Mouse (Mus musculus): ENCODE data around the gene Ryr2. TPM values are rescaled to one million over a fixed set of nuclear protein-coding genes. Genes with fewer than 3 reads are reported as not detected.

The Ryr2 gene
- total RNA-seq, 2 experiments from 2014 or later: 0.16 to 0.45 TPM

DNA sequence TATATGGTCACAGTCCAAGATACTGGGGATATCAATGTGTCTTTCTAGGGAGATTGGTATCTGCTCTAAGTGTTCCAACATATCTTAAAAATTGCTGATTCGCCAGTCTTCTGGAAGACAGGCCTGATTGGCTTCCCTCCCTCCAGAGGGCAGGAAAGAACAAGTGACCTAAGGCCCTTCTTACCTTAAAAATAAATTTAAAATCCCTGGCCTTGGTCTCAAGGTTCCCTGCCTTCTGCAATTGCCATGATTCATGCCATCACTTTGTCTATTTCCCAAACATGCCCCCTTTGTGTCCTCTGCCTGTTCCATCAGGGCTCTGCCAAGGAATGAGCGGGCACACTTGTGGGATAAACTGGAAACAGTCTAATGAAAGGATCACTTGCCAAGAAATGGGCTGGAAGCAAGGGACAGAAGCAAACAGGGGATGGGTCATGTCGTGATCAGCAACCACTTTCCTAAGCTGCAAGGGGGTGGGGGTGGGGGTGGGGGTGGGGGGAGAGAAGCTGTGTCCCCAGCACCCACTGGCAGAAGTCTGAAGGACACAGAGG, 10.3 kb downstream of the Ryr2 start:
- DNase-seq (ENCODE audit: low spot score): no peak

DNA sequence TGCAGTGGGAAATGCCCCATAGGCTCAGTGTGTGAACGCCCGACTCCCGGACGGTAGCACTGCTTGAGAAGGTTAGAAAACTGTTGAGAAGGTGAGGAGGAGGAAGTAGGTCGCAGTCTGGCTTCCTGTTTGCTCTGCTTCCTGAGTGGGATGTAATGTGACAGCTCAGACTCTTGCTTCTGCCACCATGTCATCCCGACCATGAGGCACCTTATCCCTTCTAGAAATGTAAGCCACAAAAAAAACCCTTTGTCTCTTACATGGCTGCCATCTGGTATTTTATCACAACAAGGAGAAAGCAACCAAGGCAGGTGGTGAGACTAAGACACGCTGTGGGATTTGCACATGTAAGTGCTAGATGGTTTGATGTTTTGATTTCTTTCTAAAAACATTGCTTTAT, 12.2 kb downstream of the Ryr2 start:
- no peak for DNase-seq (ENCODE audit: low spot score)

DNA sequence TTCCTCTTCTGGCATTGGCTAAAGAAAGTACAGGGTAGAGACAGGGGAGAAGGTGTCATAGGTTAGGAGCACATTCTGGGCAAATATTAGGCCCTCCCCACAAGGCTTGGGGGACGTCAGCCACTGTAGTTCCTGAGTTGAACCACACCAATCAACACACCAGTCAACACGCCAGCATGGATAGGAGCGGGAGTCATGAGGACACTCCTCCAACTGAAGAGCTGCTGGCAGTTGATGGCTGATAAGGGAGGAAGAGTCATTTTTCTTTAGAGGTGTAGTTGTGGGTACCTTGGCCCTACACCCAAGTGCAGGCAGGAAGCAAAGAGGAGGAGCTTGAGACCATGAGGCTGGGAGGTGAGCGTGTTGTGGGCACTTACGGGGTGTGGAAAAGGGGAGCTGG, 13.6 kb downstream of the Ryr2 start:
- DNase-seq (ENCODE audit: low spot score): no peak

DNA sequence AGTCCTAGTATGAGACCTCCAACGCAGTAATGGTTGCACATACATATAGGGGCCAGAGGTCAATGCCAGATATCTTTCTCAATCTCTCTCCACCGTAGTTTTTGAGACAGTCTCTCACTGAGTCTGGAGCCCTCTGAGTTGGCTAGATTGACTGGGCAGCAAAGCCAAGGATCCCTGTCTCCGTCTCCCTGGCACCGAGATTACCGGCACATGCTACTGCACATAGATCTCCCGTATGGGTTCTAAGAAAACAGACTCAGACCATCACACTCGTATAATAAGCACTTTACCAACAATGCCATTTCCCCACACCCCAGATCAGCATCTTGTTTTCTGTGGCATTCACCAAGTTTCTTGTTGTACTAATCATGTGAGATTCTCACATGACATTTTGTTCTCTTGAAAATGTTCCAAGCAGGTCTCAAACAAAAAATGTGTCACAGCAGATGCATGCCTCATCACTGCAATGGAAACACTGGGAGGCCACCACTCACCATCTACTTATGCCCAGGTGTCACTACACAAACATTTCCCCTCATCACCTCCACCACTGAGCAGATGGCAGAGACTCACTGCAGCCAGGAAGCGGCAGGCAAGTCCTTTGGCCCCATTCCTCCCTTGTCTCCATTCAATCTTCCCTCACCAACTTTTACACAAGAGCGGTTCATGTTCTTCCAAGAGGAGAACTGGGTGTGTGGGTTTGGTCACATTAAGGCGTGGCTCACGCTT, 14.2 kb downstream of the Ryr2 start:
- DNase-seq (ENCODE audit: low spot score): no peak

DNA sequence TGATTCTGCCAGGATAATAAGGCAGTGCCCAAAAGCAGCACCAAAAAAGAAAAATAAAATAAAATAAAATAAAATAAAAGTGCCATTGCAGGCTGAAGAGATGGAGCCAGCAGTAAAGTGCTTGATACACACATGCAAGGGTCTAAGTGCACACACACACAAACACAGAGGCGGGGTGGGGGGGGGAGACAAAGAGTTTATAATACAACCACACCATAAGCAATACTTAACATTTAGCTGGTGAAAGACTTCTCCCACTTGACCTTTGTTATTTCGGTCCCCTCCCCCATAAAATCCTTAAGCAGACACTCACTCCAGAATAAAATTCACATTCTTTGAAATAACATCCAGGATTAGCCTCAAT, 22.7 kb downstream of the Ryr2 start:
- no peak for DNase-seq (ENCODE audit: low spot score)

DNA sequence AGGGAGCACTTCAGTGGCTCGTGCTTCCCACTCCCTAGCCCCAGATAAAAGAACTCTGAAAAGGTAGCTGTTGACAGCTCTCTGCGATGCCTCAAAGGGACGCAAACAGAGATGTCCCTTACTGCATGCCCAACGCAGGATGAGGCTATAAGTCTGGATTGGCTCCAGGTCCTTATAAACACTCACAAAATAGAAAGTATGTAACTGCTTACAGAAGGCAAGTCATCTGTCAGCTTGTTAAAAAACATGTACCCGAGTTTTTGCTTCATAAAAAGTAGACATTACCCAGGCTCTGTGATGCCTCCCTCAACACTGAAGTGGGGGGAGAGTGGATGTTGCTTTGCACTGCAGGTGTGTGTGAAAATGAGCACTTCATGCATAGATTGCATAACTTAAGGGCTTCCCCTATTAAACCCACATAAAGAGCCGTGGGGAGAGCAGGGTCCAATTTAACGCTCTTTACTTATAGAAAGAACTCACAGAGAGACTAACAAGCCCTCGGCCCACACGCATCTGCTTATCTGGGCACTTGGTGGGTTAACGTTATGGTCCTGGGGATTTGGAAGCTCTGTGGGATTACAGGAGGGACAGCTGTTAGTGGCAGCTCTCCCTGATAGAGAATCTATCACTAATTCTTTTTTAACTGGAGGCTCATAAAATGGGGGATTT, 23.2 kb downstream of the Ryr2 start:
- no peak for DNase-seq (ENCODE audit: low spot score)

DNA sequence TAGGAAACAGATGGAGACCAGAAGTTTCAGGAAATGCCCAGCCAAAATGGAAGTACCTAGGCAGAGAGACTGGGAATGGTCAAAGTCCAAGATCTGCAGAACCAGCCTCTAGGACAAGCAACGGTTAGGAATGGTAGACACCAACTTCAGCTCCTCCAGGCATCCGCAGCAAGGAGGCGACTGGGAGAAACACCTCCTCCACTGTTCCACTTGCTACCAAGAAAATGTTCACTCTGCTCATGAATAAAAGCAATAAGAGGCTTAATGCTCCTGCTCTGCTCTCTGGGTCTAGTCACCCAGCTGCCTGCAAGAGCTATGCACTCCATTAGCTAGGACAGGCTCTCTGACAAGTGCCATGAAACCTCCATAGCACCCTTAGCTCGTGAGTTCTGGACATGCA, 26.2 kb downstream of the Ryr2 start:
- DNase-seq (ENCODE audit: low spot score): no peak

DNA sequence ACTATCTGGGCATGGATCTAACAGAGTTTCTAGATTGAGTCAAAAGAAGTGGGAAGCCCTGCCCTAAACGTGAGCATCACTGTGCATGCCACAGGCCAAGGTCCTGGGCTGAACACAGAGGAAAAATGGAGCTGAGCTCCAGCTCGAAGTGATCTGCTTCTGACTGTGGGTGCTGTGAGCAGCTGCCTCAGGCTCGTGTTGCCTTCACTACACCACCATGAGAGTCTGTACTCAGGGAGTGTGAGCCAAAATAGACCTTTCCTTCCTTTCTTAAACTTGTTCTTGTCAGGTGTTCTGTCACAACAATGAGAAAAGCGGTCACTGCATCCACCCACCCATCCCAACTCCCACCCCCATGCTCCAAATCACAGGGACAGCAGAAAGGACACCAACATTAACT, 27.2 kb downstream of the Ryr2 start:
- DNase-seq (ENCODE audit: low spot score): no peak

DNA sequence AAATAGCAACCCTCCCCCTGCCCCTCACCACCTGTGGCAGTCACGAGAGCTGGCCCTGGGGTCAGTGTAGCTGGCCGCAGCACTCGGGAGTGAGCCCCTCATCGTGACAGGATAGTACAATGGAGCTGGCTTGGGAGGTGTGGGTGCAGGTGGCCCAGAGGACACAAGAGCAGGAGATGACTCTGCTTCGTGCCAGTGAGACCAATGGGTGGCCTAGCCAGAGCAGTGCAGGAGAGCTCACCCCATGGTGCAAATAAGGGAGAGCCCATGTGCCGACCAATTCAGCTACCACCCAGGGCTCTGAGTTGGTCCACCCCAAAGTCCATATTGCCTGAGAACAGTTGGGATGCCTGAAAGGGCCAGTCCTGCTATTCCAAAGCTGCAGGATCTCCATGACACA, 31.8 kb downstream of the Ryr2 start:
- DNase-seq (ENCODE audit: low spot score): no peak

DNA sequence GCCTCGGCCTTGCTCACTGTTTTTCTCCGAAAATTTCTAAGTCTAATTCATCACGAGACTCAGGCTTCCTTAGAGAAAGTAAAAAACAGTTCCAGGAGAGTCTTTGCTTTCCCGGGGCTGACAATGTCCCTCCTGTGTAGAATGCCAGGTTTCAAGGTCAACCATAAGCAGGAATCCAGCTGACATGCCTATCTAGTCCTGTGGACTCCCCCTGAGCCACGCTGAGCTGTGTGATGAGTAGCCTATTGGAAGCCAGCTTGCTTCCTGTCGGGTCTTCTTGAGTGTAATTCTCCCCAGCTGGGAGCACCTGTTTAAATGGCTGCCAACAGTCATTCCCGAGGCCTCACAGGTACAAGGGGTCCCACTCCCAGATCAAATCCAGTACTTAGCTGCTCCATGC, 34.2 kb downstream of the Ryr2 start:
- DNase-seq (ENCODE audit: low spot score): no peak

DNA sequence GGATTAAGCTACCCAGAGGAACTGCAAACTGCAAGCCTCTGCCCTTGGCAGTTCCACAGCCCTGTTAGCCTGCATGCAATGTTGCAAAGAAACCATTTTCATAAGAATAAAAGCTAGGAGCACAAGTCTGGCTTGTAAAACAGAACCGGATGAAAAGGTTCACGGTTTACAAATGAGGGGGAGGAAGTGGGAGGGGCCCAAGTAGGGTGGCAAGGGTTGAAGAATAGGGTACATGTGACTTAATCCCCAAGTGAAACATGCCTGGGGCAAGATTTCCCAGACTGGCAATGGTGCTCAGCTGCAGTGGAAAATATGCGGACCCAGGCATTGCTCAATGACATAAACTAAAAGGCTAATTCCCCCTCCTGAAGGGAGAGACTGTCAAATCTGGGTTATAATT, 34.6 kb downstream of the Ryr2 start:
- no peak for DNase-seq (ENCODE audit: low spot score)

DNA sequence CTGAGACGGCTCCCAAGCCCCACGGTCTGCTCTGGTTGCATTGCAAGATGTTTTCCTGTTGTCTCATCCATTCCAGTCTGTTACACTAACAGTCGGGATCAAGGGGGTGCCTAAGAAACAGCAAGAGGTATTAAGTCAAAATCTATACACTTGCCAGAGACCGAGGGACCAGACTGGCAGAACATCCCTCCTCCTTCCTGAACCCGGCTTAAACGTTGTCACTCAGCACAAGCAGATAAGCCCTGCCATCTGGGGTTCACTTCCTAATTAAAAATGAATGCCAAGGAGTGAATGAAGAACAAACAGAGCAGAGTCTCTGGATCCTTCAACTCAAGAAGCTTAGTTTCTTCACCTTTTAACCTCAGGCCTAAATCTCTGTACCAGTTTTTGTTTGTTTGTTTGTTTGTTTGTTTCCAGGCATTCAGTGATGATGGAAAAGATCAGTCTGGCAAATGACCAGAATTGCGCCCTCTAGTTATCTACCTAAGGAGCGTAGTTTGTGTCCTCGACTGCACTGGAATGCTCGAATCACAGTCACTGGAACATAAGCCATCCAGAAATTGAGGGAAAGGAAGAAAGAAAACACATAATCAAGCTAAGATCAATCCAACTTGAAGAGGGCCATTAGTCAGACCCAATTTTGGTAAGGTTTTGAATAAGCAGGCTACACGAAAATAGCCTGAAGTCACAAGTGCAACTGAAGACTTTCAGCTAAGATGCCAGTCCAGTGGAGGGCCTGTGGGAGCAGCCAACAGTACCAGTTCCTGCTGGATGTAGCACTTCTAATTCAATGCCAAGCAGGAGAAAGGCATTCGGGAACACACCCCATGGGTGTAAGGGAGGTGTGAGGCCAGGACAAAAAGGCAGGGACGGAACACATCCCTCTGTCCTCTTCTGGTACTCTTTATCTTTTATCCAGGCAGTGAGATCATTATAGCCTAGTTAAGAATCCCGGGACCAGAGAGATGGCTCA, 36.3 kb downstream of the Ryr2 start:
- DNase-seq (ENCODE audit: low spot score): no peak

DNA sequence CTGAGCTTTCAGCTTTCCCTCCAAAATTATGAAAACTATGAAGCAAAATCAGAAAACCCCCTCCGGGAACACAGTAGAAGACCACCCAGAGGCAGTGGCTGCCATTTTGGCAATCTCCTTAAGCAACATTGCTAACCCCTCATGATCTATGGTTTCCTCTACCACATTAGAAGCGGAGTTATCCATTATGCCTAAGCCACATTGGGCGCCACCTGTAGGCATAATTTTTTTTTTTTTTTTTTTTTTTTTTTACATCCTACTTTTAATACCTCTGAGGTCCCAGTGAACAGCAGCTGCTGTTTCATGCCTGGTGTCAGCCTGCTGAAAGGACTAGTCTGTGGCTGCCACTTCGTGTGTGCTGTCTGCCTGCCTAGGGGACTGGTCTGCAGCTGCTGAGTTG, 42.2 kb downstream of the Ryr2 start:
- DNase-seq (ENCODE audit: low spot score): no peak

DNA sequence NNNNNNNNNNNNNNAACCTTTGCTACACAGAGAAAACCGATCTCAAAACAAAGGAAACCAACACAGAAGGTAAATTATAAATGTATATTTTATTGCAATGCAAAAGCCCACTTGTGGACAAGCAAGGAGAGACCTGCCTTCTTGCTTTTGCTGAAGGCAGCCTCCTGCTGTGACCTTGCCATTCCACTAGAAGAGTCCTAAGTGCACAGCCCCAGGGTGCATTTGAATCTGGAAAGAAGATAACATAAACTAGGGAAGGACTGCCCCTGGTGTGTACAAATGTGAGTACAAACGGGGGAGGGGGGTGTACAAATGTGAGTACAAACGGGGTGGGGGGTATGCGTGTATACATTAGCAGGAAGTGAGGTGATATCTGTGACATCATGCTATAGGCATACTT, 43.2 kb downstream of the Ryr2 start:
- no peak for DNase-seq (ENCODE audit: low spot score)

DNA sequence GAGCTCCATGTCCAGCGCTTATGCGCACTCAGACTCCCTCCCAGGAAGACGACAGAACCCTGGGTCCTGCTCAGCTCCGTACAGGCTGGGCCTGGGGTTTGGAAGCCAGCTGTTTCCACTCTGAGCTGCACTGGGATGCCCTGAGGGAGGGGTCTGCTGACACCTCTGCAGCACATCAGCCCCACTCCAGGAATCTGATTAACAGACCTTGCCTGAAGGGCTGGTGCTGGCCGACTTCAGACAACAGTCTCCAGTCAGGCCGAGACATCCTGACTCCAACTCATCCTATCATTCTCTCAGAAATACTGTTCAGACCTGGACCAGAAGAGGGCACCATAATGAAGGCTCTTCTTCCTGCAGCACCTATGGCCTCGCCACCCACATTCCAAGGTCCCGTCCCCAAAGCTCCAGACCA, 49.4 kb downstream of the Ryr2 start:
- DNase-seq (ENCODE audit: low spot score): no peak

DNA sequence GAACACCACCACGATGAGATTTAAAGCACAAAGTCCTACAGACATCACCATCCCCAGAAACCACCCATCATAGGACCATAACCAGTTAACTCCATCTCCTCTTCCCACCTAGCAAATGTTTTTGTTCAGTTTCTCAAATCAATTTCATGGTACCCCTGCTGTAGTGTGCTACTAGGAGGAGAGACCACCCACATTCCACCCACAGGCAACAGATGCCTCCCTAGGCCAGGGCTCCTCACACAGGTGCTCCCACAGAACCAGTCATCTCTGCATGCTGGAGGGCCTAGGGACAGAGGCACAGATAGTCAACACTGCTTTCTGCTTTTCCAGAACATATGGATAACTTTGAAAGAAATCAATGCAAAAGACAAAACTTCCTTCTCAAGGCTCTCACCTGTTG, 50.8 kb downstream of the Ryr2 start:
- DNase-seq (ENCODE audit: low spot score): no peak

DNA sequence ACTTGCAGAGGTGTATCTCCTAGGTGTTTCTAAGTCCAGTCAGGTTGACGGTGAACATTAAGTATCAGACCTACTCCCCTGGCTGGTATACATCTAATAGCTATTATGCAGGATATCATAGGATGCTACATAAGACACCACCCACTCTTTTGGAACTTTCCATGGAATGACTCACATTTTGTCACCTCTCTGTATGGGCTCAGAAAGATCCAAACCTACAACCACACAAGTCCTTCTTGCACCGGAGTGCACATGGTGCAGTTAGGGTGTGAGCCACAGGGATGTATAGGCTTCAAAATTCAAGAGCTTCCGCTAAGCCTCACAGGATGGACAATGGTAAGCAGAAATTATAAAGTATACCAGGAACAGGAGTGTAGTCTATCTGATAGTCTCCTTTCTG, 52.8 kb downstream of the Ryr2 start:
- no peak for DNase-seq (ENCODE audit: low spot score)

DNA sequence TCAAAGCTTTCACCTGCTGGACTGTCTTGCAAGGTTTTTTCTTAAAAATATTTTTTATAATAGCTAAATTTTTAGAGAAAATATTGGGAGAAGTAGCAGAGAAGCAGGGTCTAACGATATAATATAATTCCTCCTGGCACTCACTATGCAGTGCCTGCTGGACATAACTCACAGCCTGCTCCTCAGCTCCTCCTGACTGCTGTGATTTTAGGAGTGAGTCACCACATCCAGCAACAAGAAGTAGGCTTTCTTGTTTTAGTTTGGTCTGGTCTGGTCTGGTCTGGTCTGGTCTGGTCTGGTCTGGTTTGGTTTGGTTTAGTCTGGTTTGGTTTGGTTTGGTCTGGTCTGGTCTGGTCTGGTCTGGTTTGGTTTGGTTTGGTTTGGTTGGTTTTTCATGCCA, 55.9 kb downstream of the Ryr2 start:
- DNase-seq (ENCODE audit: low spot score): no peak

DNA sequence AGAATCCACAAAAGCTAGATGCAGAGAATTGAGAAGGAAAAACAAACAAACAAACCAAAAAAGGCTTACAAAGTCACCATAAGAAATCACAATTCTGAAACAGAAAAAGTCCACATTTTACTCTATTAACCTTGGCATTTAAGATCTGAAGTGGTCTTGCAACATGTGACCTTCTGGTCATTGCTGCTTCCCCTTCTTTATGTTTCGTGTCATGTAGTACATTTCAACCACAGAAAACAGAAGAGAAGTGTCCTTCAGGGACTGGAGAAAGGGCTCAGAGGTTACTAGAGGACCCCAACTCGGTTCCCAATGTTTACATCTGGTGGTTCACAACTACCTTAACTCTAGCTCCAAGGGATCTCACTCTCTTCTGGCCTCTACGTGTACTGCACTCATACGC, 59.7 kb downstream of the Ryr2 start:
- DNase-seq (ENCODE audit: low spot score): no peak

DNA sequence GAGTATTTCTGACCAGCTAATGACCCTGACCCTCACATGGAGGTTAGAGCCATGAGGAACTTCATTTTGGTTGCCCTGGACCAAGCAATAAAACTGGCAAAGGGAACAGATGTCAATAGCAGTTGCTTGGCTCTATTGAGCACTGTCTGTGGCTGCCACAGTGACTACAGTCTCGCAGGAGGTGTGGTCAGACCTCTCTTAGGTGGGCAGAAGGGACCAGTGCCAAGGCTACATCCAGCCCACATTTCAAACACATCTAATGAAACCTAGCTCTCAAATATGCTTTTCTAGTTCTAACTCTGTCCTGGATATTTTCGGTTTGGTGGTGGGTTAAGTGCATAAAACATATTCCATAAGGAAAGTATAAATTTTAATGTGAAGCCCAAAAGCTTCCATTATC, 62.0 kb downstream of the Ryr2 start:
- no peak for DNase-seq (ENCODE audit: low spot score)

DNA sequence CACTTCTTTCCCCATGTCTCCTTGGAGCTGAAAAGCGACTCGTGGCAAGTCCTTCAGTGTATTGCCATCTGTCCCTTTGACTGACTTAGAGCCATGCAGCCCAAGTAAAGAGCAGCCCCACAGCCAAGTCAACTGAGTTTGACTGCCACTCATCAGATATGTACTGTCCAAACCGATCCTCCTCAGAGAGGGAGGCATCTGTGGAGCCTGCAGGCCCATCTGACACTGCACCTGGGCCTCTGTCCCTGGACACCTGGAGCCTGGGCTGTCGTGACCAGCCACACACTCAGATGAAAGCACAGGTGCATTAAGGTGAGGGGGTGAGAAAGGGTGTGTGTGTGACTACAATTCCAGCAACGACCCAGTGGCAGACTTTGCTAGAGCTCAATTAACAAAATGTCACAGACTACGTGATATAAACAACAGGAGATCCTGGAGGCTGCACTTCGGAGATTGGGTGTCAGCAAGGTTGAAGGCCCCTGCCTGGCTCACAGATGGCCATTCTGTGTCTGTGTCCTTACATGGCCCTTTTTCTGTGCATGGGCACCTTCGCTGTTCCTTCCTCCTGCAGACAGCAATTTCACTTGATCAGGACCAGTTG, 63.8 kb downstream of the Ryr2 start:
- DNase-seq (ENCODE audit: low spot score): no peak

DNA sequence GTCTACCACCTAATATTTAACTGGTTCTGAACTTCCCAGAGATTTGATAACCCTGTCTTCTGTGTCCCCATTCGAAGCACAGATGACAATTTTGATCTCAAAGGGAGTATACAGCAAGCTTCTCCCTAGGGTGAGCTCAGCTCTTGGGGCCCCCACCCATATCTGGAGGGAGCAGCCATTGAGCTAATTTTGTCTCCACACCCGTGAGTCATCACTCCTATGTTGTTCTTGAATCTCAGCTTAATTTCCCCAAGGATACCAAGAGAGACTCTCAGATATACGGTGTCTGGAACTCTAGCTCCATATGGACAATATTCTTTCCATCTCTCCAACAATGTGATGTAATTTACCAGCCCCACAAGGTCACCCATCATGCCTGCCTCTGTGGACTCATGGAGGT, 66.8 kb downstream of the Ryr2 start:
- DNase-seq (ENCODE audit: low spot score): no peak

All from gastrocnemius, adult 18-20 months (tissue).